Comparison of ENCODE assay signal across 20 mouse cellular contexts in the genomic region with DNA sequence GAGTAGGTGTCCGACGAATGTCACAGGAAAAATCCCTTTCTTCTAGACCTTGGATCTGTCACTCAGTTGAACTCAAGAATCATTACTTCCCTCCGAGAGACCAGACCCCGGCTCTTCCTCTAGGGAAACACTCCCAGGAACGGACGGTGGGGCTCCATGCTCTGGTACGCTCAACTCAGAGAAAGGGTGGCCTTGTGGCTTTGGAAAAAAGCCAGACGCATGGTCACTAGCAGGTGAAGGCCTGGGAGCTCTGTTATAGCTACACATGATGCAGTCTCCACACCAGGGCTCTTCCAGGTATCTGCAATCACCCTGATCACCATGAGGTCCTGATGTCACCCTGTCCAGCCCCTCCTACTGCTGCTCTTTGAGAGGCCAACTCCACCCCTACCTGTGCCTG. TPM values are rescaled to one million over a fixed set of nuclear protein-coding genes. Genes with fewer than 3 reads are reported as not detected.
DNase-seq lines count a peak whose midpoint lies in the region; ATAC-seq and TF ChIP-seq lines count a peak whose summit lies in the region.
"Had no signal": no experiment of that assay in that cellular context is flagged by ENCODE, and none has a peak within 500 bp of the region (broad histone marks: within the 10 kb centered on the region; RNA-seq: fewer than 3 reads in every experiment).

No protein-coding gene starts in this region.

- no peak overlapping the region for H3K4me2 ChIP-seq in hindbrain, embryonic 13.5 days
- H3K4me2 ChIP-seq in hindbrain, postnatal 0 days (ENCODE audit: low read depth, low read length), result no peak overlapping the region
- H3K4me2 ChIP-seq: embryonic facial prominence, embryonic 15.5 days; heart, embryonic 11.5 days; heart, embryonic 15.5 days had no signal

- no peaks in the 10 kb centered on the region for H3K36me3 ChIP-seq in hindbrain, embryonic 13.5 days
- H3K36me3 ChIP-seq in hindbrain, postnatal 0 days (ENCODE audit: insufficient read depth, low read length), result no peaks in the 10 kb centered on the region
- H3K36me3 ChIP-seq: embryonic facial prominence, embryonic 15.5 days; forebrain, embryonic 10.5 days; heart, embryonic 15.5 days had no signal

- DNase-seq in hindbrain, postnatal 0 days (ENCODE audit: low spot score), result no peak
- peak; percentile 64 for DNase-seq in adrenal gland, postnatal 10 days
- peak; percentile 50 for DNase-seq in adrenal gland, postnatal 25 days
- DNase-seq in ovary, postnatal 10 days (ENCODE audit: low spot score), result no peak
- DNase-seq in thymus, postnatal 10 days (ENCODE audit: low spot score in 2 of 2), result no peak
- DNase-seq: cerebellum, adult 2 months; cerebellum, postnatal 10 days; gastrocnemius, postnatal 36 days; heart, adult 11 months; heart, postnatal 14 days; kidney, adult 11 months had no signal

- no peaks in the 10 kb centered on the region for H3K27me3 ChIP-seq in hindbrain, embryonic 13.5 days
- no peaks in the 10 kb centered on the region for H3K27me3 ChIP-seq in hindbrain, postnatal 0 days (ENCODE audit: insufficient read depth, low read length)
- H3K27me3 ChIP-seq: embryonic facial prominence, embryonic 15.5 days; heart, embryonic 15.5 days had no signal

- no peaks in the 10 kb centered on the region for H3K9me3 ChIP-seq in hindbrain, embryonic 13.5 days
- H3K9me3 ChIP-seq in hindbrain, postnatal 0 days (ENCODE audit: low read length), result no peaks in the 10 kb centered on the region
- H3K9me3 ChIP-seq: embryonic facial prominence, embryonic 15.5 days; forebrain, embryonic 10.5 days; heart, embryonic 15.5 days had no signal

- ATAC-seq in hindbrain, embryonic 13.5 days (ENCODE audit: low FRiP score), result no peak
- no peak for ATAC-seq in hindbrain, postnatal 0 days
- ATAC-seq: forebrain, embryonic 14.5 days; hindbrain, embryonic 16.5 days had no signal

- no peak for TF ChIP-seq CTCF in hindbrain, postnatal 0 days (IDR thresholded peaks at IDR 0.05; ENCODE audit: low read depth)

- H3K4me3 ChIP-seq in hindbrain, embryonic 13.5 days, result no peak overlapping the region
- no peak overlapping the region for H3K4me3 ChIP-seq in hindbrain, postnatal 0 days (ENCODE audit: low read length)
- H3K4me3 ChIP-seq: embryonic facial prominence, embryonic 15.5 days; erythroblast, embryonic 14.5 days; forebrain, embryonic 10.5 days; heart, embryonic 15.5 days had no signal

- 0 out of 2 replicates have a peak overlapping the region, but pooled peaks have one; percentile 6 for H3K27ac ChIP-seq in hindbrain, embryonic 13.5 days
- H3K27ac ChIP-seq in hindbrain, postnatal 0 days, result no peak overlapping the region
- H3K27ac ChIP-seq: embryonic facial prominence, embryonic 15.5 days; forebrain, embryonic 10.5 days; heart, embryonic 15.5 days had no signal

- H3K4me1 ChIP-seq in hindbrain, embryonic 13.5 days (replicated peaks), result peaks cover 65% of the 10 kb centered on the region
- no peaks in the 10 kb centered on the region; the same call in 1 of the 2 replicates for H3K4me1 ChIP-seq in hindbrain, postnatal 0 days (ENCODE audit: insufficient read depth, low read length)
- H3K4me1 ChIP-seq: heart, embryonic 15.5 days had no signal

- no peak overlapping the region for H3K9ac ChIP-seq in hindbrain, embryonic 13.5 days
- no peak overlapping the region for H3K9ac ChIP-seq in hindbrain, postnatal 0 days (replicated peaks; ENCODE audit: low read length)
- H3K9ac ChIP-seq: embryonic facial prominence, embryonic 15.5 days; heart, embryonic 15.5 days had no signal

- WGBS in hindbrain, embryonic 13.5 days, result 80% methylated on average over 8 of the region's 8 CpGs
- 80% methylated on average over 8 of the region's 8 CpGs for WGBS in hindbrain, postnatal 0 days

RNA-seq across cellular contexts. Expression of a gene that starts 35.2 kb away (rescaled TPM):
- 28.1 and 29.1 TPM in 2 replicates for polyA plus RNA-seq in hindbrain, embryonic 13.5 days (2015; fragmentation: Nextera tagmentation; extraction: Ambion mirVana)
- 35.4 and 46.6 TPM in 2 replicates for total RNA-seq in hindbrain, postnatal 0 days (2014; rRNA removed)
- 15.2 and 16.6 TPM in 2 replicates for polyA plus RNA-seq in hindbrain, postnatal 0 days (2015; fragmentation: Nextera tagmentation; extraction: Ambion mirVana)
- total RNA-seq in adrenal gland, postnatal 10 days (2021), result 10 to 100 TPM; 23.5 to 25.1 TPM
- 20.9 and 29.8 TPM in 2 replicates for total RNA-seq in adrenal gland, postnatal 25 days (2021)
- total RNA-seq: hematopoietic stem cell, adult 5-6 weeks had no signal

Comparison
In these comparisons a context has a peak if more than half of its experiments do, and no peak if none do; other contexts are left out.
1. DNase-seq: peak in adrenal gland, postnatal 10 days (single experiment) and adrenal gland, postnatal 25 days (single experiment); none in hindbrain, postnatal 0 days (single experiment), ovary, postnatal 10 days (single experiment) and thymus, postnatal 10 days (0 of 2).